Mouse (Mus musculus) embryonic facial prominence, embryonic 11.5 days (tissue): ENCODE data around the gene Mtap. TPM values are rescaled to one million over a fixed set of nuclear protein-coding genes. Genes with fewer than 3 reads are reported as not detected.

Source experiments
- ATAC-seq: fragments of 200-750 bp; cut with Nextera tagmentation; replicated peaks from 2 replicates; pipeline ENCODE4 v1.8.0; 2017; ENCODE audit warnings: low read depth; ENCODE audit not compliant: insufficient number of reproducible peaks, low FRiP score, low TSS enrichment
- DNase-seq: peaks from one replicate; pipeline ENCODE4 v3.0.0-alpha.2; 2015; ENCODE audit warnings: low spot score
- H3K27ac ChIP-seq: fragments of 300-500 bp; sonication (generic); replicated peaks from 2 replicates; pipeline ENCODE4 v1.5.1; 2014; ENCODE audit warnings: mild to moderate bottlenecking, low read depth, low read length, control low read depth
- H3K27me3 ChIP-seq: fragments of 300-500 bp; sonication (generic); 2 replicates; pipeline ENCODE4 v1.6.1; 2014; ENCODE audit warnings: mild to moderate bottlenecking, low read length, moderate library complexity, mixed read lengths; ENCODE audit not compliant: control insufficient read depth, insufficient read depth
- H3K36me3 ChIP-seq: fragments of 300-500 bp; sonication (generic); replicated peaks from 2 replicates; pipeline ENCODE4 v1.6.1; 2014; ENCODE audit warnings: low read depth, mild to moderate bottlenecking, low read length, moderate library complexity, mixed read lengths; ENCODE audit not compliant: control insufficient read depth, insufficient read depth
- H3K4me1 ChIP-seq: fragments of 300-500 bp; sonication (generic); 2 replicates; pipeline ENCODE4 v1.6.1; 2014; ENCODE audit warnings: low read length, mixed read lengths; ENCODE audit not compliant: control insufficient read depth, insufficient read depth
- H3K4me2 ChIP-seq: fragments of 300-500 bp; sonication (generic); 2 replicates; pipeline ENCODE4 v1.6.1; 2014; ENCODE audit warnings: low read depth, mild to moderate bottlenecking, control low read depth, low read length, moderate library complexity
- H3K4me3 ChIP-seq: fragments of 300-500 bp; sonication (generic); 2 replicates; pipeline ENCODE4 v1.5.1; 2014; ENCODE audit warnings: low read depth, low read length, control low read depth
- H3K9ac ChIP-seq: fragments of 300-500 bp; sonication (generic); replicated peaks from 2 replicates; pipeline ENCODE4 v1.6.1; 2014; ENCODE audit warnings: mild to moderate bottlenecking, control low read depth, low read length
- H3K9me3 ChIP-seq: fragments of 300-500 bp; sonication (generic); replicated peaks from 2 replicates; pipeline ENCODE4 v1.6.1; 2016; ENCODE audit warnings: mild to moderate bottlenecking, low read length, inconsistent platforms, mixed read lengths; ENCODE audit not compliant: control insufficient read depth
- WGBS: fragments of 180-500 bp; shearing (Covaris S2); extraction: QIAGEN DNeasy Blood & Tissue Kit; methylation state at CpG from one replicate; pipeline ENCODE4 v1.1.7; 2014; 5-methylcytosine and 5-hydroxymethylcytosine counted together
- polyA plus RNA-seq: library from polyadenylated mRNA; unstranded; fragments of >200 nt; fragmentation: Nextera tagmentation; extraction: Ambion mirVana; gene quantifications from 2 replicates; pipeline ENCODE4 v1.2.1, GENCODE M21; 2014

Gene Mtap
- polyA plus RNA-seq, 1 experiment from 2014 or later, result 143 TPM

DNA sequence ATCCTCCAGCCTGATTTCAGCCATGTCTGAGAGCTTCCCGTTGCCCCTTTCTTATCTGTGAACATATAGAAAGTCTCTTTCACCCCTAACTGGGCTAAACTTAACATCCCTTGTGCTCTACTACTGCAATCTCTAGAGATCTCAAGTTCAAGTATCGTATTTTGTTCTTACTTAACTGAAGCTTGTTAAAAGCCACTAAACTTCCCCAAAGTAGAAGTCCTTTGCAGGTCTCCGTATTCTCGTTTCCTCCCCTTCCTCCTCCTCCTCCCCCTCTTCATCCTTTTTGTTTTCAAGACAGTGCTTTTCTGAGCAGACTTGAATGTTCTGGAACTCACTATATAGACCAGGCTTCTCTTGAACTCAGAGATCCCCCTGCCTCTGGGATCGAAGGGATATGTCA is 9.2 kb upstream of the Mtap start:
- ATAC-seq (no peak), DNase-seq (no peak)
- H3K4me1 ChIP-seq, result no peaks in the 10 kb centered on the region
- no peak overlapping the region for H3K4me2 ChIP-seq
- no peak overlapping the region for H3K4me3 ChIP-seq
- no peak overlapping the region for H3K27ac ChIP-seq
- H3K9ac ChIP-seq, result no peak overlapping the region
- H3K36me3 ChIP-seq, result no peaks in the 10 kb centered on the region
- H3K27me3 ChIP-seq, result no peaks in the 10 kb centered on the region
- H3K9me3 ChIP-seq, result no peaks in the 10 kb centered on the region
- 58% methylated on average over 5 of the region's 5 CpGs for WGBS

DNA sequence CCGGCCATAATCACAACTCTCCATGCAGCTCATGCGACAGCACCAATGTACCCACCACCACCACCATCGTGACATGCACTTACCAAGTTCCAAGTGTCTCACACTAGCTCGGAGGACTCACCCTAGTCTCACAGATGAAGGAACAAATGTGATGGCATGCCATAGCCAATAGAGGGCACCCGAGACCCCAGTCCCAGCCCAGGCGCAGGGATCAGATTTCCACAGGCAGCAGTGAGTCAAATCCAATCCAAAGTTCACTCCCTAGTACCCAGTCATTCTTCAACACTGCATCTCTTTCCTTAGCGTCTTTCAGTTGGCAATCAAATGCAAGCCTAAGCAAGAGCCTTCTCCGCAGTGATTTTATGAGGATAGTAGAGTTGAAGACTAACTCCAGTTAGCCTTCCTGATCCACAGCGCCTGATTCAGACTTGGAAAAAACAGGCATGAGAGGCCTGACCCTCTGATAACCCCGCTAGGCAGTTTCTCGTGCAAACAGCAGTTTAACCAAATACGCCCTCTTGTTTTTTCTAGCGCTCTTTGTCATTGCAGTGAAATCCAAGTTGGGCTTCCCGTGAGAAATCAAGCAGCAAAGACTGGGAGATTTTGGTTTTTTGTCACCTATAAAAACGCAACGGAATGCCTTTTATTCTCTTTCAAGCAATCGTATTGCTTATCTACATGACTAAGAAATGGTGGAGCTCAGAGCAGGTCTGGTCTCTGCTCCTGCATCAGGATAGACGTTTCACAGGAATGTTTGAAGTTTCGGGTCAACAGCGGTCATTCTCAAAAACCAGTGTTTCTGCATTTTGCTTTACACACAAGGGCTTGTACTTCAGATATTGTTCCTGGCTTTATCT is 8.6 kb upstream of the Mtap start:
- H3K4me3 ChIP-seq, result no peak overlapping the region
- H3K4me2 ChIP-seq, result no peak overlapping the region
- 31% methylated on average over 20 of the region's 20 CpGs for WGBS
- ATAC-seq, result peak; percentile 74; the same call in 1 of the 2 replicates
- H3K9ac ChIP-seq, result no peak overlapping the region
- H3K27me3 ChIP-seq, result no peaks in the 10 kb centered on the region
- peak; percentile 74 for DNase-seq
- no peak overlapping the region for H3K27ac ChIP-seq
- no peaks in the 10 kb centered on the region for H3K9me3 ChIP-seq
- no peaks in the 10 kb centered on the region for H3K36me3 ChIP-seq
- H3K4me1 ChIP-seq, result no peaks in the 10 kb centered on the region

DNA sequence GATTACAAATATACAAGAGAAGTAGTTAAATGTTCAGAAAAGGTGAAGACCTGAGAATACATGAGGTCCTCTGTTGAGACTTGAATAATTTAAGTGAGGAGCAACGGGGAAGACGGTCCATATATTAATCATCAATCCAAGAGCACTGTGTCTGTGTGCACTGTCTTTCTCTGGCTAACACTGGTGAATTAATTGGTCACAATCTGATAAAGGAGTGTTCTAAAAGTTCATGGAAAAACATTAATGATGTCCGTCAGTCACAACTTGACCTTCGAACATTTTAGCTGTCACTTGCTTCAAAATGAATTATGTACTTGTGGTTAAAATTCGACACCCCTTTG is 8.0 kb upstream of the Mtap start:
- WGBS, result 76% methylated on average over 5 of the region's 5 CpGs
- Histone ChIP-seq H3K27me3 (no peaks in the 10 kb centered on the region), H3K9me3 (no peaks in the 10 kb centered on the region), H3K27ac (no peak overlapping the region), H3K4me3 (no peak overlapping the region), H3K36me3 (no peaks in the 10 kb centered on the region), H3K4me2 (no peak overlapping the region), H3K9ac (no peak overlapping the region), H3K4me1 (no peaks in the 10 kb centered on the region)
- ATAC-seq (no peak), DNase-seq (no peak)

DNA sequence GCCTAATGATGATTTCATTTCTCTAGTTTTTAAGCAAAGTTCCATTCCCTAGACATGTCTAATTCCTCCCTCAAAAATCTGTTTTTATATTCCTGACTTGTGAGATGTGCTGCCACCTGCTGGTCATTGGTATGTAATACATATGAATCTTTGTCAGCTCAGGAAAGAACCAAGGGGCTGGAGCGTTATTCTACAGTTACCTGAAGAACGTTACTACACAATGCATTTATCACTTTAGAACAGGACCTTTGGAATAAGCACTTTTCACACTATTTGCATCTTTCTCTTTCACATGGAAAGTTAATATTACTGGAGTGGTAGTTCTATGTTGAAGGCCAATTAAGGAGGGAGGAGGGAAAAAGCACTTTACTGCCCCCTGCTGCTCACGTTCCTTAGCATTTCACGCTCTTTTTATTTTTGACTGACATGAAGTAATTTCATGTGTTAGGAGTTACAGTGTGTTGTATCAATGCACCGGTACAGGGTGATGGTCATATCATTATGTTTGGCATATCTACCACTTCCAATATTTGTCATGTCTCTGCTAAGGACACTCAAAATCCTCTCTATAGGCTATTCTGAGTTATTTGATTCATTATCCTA is 7.5 kb upstream of the Mtap start:
- H3K4me1 ChIP-seq, result no peaks in the 10 kb centered on the region
- WGBS, result 8% methylated on average over 5 of the region's 5 CpGs
- H3K4me2 ChIP-seq, result no peak overlapping the region
- peak; percentile 68 for ATAC-seq
- no peak overlapping the region for H3K4me3 ChIP-seq
- H3K27ac ChIP-seq, result no peak overlapping the region
- no peak overlapping the region for H3K9ac ChIP-seq
- no peaks in the 10 kb centered on the region for H3K27me3 ChIP-seq
- H3K36me3 ChIP-seq, result no peaks in the 10 kb centered on the region
- peak; percentile 89 for DNase-seq
- H3K9me3 ChIP-seq, result no peaks in the 10 kb centered on the region

- H3K4me3 ChIP-seq, result no peak overlapping the region
- no peak overlapping the region for H3K27ac ChIP-seq
- H3K27me3 ChIP-seq, result no peaks in the 10 kb centered on the region
- WGBS, result 86% methylated on average over 3 of the region's 3 CpGs
- H3K9ac ChIP-seq, result no peak overlapping the region
- ATAC-seq, result no peak
- H3K36me3 ChIP-seq, result no peaks in the 10 kb centered on the region
- H3K4me2 ChIP-seq, result no peak overlapping the region
- H3K9me3 ChIP-seq, result no peaks in the 10 kb centered on the region
- no peaks in the 10 kb centered on the region for H3K4me1 ChIP-seq
- no peak for DNase-seq
Measured at GRCm38 (mm10) chr4:89131795-89132194, 5.1 kb upstream of the Mtap start.

DNA sequence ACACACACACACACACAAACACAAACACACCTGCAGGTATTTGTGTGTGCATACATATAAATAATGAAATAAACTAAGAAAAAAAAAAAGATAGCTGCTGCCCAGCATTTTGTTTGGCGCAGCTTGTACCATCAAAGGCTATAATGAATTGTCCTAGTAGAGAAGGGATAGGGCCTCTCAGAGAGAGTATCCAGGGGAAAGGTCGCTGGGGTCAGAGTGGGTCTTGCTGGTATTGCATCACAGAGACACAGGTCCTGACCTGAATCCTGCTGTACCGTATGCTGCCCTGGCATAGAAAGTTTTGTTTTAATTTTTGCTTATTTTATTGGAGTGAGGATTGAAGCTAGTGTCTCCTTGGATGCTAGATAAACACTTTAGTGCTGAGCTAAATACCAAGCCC is 566 bp upstream of the Mtap start:
- H3K27ac ChIP-seq, result no peak overlapping the region
- H3K9ac ChIP-seq, result peak overlapping the region; percentile 81
- DNase-seq (no peak), ATAC-seq (no peak)
- H3K4me2 ChIP-seq, result no peak overlapping the region
- H3K36me3 ChIP-seq, result no peaks in the 10 kb centered on the region
- H3K4me3 ChIP-seq, result no peak overlapping the region; the same call in 1 of the 2 replicates
- H3K9me3 ChIP-seq, result no peaks in the 10 kb centered on the region
- 20% methylated on average over 3 of the region's 3 CpGs for WGBS
- no peaks in the 10 kb centered on the region for H3K27me3 ChIP-seq
- peaks cover 2% of the 10 kb centered on the region; the same call in 1 of the 2 replicates for H3K4me1 ChIP-seq

DNA sequence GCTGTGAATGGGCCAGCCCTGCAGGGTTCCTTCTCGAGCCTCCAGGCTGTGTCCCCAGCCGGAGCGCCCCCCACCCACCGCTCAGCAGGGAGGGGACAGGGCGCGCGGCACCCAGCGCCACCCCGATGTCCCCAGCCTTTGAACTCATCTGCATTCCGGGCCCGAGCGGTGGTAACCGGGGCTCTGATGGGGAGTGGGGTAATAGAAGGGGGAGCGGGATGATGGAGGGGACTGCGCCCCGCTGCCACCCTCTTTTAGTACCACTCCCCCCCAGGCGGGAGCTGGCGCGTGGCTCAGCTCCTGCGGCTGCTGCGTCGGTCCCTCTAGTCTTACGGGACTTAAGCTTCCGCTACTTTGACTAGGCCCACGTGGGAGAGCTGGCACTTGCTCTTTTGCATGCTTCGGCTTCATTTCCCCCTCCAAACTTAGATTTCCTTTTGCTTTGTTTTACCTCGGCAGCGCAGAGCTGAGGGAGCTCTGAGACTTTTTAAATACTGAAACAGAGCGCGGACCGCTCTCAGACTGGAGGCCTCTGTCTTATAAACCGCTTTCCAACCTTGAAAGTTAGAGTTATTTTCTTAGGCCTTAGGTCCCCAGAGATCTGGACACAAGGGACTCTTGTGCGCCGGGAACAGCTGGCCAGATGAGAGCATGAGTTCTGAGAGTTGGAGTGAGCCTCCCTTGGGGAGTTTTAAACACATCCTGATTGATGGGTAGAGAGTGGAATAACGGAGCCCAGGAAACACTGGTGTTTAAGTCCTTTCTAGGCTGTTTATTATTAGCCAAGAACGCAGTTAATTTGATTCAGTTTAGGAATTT is 829 bp downstream of the Mtap start:
- Histone ChIP-seq H3K4me3 (peak overlapping the region; percentile 97), H3K27ac (peak overlapping the region; percentile 80), H3K9ac (peak overlapping the region; percentile 81), H3K27me3 (no peaks in the 10 kb centered on the region), H3K4me1 (peaks cover 2% of the 10 kb centered on the region; the same call in 1 of the 2 replicates), H3K9me3 (no peaks in the 10 kb centered on the region), H3K36me3 (no peaks in the 10 kb centered on the region), H3K4me2 (peak overlapping the region; percentile 67)
- under 1% methylated on average over 35 of the region's 36 CpGs for WGBS
- ATAC-seq, result peak; percentile 80; the same call in 1 of the 2 replicates
- DNase-seq, result peak; percentile 69

DNA sequence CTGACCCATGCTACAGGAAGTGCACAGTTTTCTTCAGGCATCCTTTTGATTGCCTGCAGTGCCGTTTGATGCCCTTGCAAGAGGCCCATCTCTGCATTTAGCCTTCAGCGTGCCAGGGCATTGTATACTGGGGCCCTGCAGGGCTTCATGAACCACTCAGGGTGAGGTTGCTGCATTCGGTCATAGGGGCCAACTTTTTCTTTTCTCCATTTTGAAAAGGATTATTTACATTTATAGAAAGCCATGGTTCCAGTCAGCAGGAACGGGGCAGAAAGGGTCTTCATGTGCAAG is 1.4 kb downstream of the Mtap start:
- no peak for DNase-seq
- no peak overlapping the region; the same call in 1 of the 2 replicates for H3K27ac ChIP-seq
- H3K36me3 ChIP-seq, result no peaks in the 10 kb centered on the region
- peak overlapping the region; percentile 67 for H3K4me2 ChIP-seq
- no peaks in the 10 kb centered on the region for H3K27me3 ChIP-seq
- ATAC-seq, result no peak
- H3K9me3 ChIP-seq, result no peaks in the 10 kb centered on the region
- H3K4me3 ChIP-seq, result peak overlapping the region; percentile 97
- H3K9ac ChIP-seq, result peak overlapping the region; percentile 81
- H3K4me1 ChIP-seq, result peaks cover 2% of the 10 kb centered on the region; the same call in 1 of the 2 replicates
- 14% methylated on average over 4 of the region's 4 CpGs for WGBS
